Mouse (Mus musculus): Measurements from ENCODE around the gene Arl15.

DNA sequence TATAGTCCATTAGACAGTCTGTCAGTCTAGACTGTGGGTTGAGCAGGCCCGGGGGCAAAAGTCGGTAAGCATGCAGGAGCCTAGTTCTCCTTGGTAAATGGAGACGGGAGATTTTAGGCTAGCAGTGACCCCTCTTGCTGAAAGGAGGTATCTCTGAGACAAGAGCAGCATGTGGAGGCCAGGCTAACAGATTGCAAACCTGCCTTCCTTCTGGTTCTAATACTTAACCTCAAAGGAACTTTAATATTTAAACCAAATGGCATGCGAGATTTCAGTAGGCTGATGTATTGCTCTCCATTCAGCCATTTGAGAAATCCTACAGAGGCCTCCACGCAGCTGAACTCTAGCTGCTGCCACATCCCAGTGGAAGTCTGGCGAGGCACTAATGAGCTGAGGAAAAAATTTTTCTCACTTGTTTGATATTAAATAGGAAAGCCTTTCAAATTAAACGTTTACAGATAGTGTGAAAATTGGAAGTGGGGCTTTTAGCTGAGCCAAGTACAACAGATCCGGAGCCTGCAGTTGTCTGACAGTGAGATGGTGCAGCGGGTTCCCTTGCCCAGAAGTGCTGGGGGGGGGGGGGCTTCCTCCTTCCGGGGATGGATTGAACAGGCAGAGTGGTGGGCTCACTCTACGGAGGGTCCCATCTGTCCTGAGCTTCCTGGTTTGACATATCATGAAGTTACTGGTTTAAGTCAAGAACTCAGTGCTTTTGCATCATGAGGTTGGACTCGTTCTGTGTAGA lies 372.3 kb downstream of the Arl15 start:
- no peak for TF ChIP-seq EP300 (IDR thresholded peaks at IDR 0.05)
- TF ChIP-seq CTCF (IDR thresholded peaks at IDR 0.05): peak; percentile 14; the same call in 1 of the 2 replicates
